8 mouse cellular contexts compared by ENCODE assay signal in the genomic region with DNA sequence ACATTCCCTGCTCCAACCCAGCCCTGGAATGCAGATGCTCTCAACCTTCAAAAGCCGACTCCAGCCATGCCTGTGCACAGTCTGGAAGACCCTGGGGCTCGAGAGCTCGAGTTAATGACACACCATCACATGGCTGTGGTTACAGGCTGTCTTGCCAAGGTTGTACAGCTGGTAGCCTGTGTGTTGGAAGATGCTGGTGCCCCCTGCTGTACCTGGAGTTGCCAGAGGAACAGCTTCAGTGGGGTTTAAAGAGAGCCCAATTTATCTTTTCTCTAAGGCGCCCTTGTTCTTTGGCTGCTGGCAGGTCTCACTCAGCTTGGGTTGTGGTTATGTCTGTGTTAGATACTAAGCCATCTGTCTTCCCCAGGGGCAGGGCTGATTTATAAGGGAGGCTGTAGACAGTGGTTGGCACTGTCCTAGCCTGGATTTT.
DNase-seq lines count a peak whose midpoint lies in the region; ATAC-seq lines count a peak whose summit lies in the region.

No protein-coding gene starts in this region.

- H3K36me3 ChIP-seq in limb, embryonic 13.5 days: no peaks in the 10 kb centered on the region
- no peaks in the 10 kb centered on the region for H3K36me3 ChIP-seq in limb, embryonic 10.5 days
- H3K36me3 ChIP-seq in forebrain, embryonic 14.5 days (ENCODE audit: control insufficient read depth, insufficient read depth, low read length): no peaks in the 10 kb centered on the region
- H3K36me3 ChIP-seq in neural tube, embryonic 15.5 days: no peaks in the 10 kb centered on the region

- H3K27me3 ChIP-seq in limb, embryonic 13.5 days: no peaks in the 10 kb centered on the region
- no peaks in the 10 kb centered on the region for H3K27me3 ChIP-seq in limb, embryonic 10.5 days (ENCODE audit: low read depth, poor library complexity, severe bottlenecking)
- no peaks in the 10 kb centered on the region for H3K27me3 ChIP-seq in forebrain, embryonic 14.5 days (replicated peaks; ENCODE audit: control insufficient read depth, insufficient read depth, low read length)
- no peaks in the 10 kb centered on the region for H3K27me3 ChIP-seq in neural tube, embryonic 15.5 days (replicated peaks)

- WGBS in limb, embryonic 13.5 days: 30% methylated on average over 4 of the region's 4 CpGs
- WGBS in limb, embryonic 10.5 days: 57% methylated on average over 4 of the region's 4 CpGs
- 55% methylated on average over 4 of the region's 4 CpGs for WGBS in forebrain, embryonic 14.5 days
- 16% methylated on average over 4 of the region's 4 CpGs for WGBS in neural tube, embryonic 15.5 days

- H3K9ac ChIP-seq in limb, embryonic 13.5 days: no peak overlapping the region
- H3K9ac ChIP-seq in forebrain, embryonic 14.5 days (ENCODE audit: low read length): no peak overlapping the region
- H3K9ac ChIP-seq in neural tube, embryonic 15.5 days (replicated peaks): no peak overlapping the region

- no peak overlapping the region for H3K27ac ChIP-seq in limb, embryonic 13.5 days
- no peak overlapping the region for H3K27ac ChIP-seq in limb, embryonic 10.5 days
- no peak overlapping the region for H3K27ac ChIP-seq in forebrain, embryonic 14.5 days (ENCODE audit: low read depth, low read length)
- peak overlapping the region; percentile 58; the same call in 1 of the 2 replicates for H3K27ac ChIP-seq in neural tube, embryonic 15.5 days (replicated peaks)

- no peak overlapping the region for H3K4me2 ChIP-seq in limb, embryonic 13.5 days (replicated peaks)
- no peak overlapping the region for H3K4me2 ChIP-seq in forebrain, embryonic 14.5 days (ENCODE audit: low read length)
- H3K4me2 ChIP-seq in neural tube, embryonic 15.5 days: peak overlapping the region; percentile 15; the same call in 1 of the 2 replicates

- ATAC-seq in limb, embryonic 13.5 days (ENCODE audit: low FRiP score, low read depth): peak; percentile 83
- ATAC-seq in forebrain, embryonic 14.5 days: peak; percentile 73; the same call in 1 of the 2 replicates
- ATAC-seq in neural tube, embryonic 15.5 days (ENCODE audit: low FRiP score): peak; percentile 92
- no peak for ATAC-seq in activated CD4-positive, CD25-positive, alpha-beta regulatory T cell, adult 4 months

- H3K4me3 ChIP-seq in limb, embryonic 13.5 days: no peak overlapping the region
- no peak overlapping the region for H3K4me3 ChIP-seq in limb, embryonic 10.5 days
- H3K4me3 ChIP-seq in forebrain, embryonic 14.5 days (ENCODE audit: low read depth, low read length): no peak overlapping the region
- H3K4me3 ChIP-seq in neural tube, embryonic 15.5 days (replicated peaks): no peak overlapping the region

- no peak for DNase-seq in limb, embryonic 10.5 days (ENCODE audit: low spot score)
- peak; percentile 56 for DNase-seq in forebrain, embryonic 14.5 days (ENCODE audit: low spot score)
- DNase-seq in kidney, postnatal 4 days: peak; percentile 7 to 18
- DNase-seq in testis, postnatal 14 days (ENCODE audit: low spot score): no peak
- DNase-seq in ovary, adult 18-20 months (ENCODE audit: low spot score): no peak

- peaks cover 12% of the 10 kb centered on the region for H3K4me1 ChIP-seq in limb, embryonic 13.5 days
- no peaks in the 10 kb centered on the region for H3K4me1 ChIP-seq in limb, embryonic 10.5 days
- peaks cover 5% of the 10 kb centered on the region; the same call in 1 of the 2 replicates for H3K4me1 ChIP-seq in forebrain, embryonic 14.5 days (ENCODE audit: control insufficient read depth, insufficient read depth, low read length)
- H3K4me1 ChIP-seq in neural tube, embryonic 15.5 days: peaks cover 18% of the 10 kb centered on the region

- no peaks in the 10 kb centered on the region for H3K9me3 ChIP-seq in limb, embryonic 13.5 days
- H3K9me3 ChIP-seq in limb, embryonic 10.5 days (replicated peaks): no peaks in the 10 kb centered on the region
- H3K9me3 ChIP-seq in forebrain, embryonic 14.5 days (replicated peaks; ENCODE audit: control insufficient read depth, low read length): no peaks in the 10 kb centered on the region
- H3K9me3 ChIP-seq in neural tube, embryonic 15.5 days (replicated peaks): no peaks in the 10 kb centered on the region

Comparison
In these comparisons a context has a peak if more than half of its experiments do, and no peak if none do; other contexts are left out.
1. DNase-seq: peak in forebrain, embryonic 14.5 days (single experiment) and kidney, postnatal 4 days (2 of 2); none in limb, embryonic 10.5 days (single experiment), testis, postnatal 14 days (single experiment) and ovary, adult 18-20 months (single experiment).